Mouse (Mus musculus): ENCODE data around the gene Tbc1d10b.

DNA sequence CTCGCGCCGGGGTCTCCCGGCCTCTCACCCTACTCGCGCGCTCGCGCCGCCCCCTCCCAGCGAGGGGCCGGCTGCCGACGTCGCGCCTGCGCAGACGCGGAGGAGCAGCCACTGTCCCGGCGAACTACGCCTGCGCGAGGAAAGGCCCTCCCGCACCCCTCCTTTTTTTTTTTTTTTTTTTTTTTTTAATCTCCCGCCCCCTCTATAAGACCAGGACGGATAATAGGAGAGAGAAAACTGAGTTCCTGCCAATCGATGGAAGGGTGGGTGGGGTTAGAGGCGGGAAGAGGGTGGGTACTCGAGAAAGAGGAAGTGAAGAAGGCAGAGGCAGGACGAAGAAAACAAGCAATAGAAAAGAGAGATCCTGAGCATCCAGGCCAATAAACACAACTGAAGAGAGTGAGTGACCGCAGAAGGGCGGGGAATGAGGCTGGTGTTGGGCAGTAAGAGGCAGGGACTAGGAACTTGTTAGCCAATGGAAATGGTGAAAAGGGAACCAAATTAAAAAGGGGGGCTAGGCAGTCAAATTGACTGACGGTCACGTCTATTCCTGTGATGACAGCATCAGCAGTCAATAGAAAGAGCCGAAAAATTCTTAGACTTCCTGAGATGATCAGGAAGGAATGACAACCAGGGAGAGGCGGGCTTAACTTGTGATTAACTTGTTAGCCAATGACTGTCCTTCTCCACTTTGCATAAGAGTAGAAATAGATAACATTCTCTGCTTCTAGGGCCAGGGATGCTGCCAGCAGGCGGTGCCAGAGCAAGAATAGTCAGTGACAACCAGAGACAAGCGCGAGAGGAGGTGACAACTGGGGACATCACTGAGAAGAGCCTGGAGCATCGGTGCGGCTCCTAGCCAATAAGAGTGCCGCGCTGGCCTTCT, 528 bp upstream of the Tbc1d10b start, which contains the start of gene Mylpf:
- TF ChIP-seq GATA1 (IDR thresholded peaks at IDR 0.05; ENCODE audit: borderline replicate concordance, low read length) (peak; percentile 80; the same call in 1 of the 3 replicates), FLI1 (IDR thresholded peaks at IDR 0.05; ENCODE audit: low read length) (no peak; the same call in 1 of the 2 replicates)

Data from megakaryocyte, embryonic 14.5 days (primary cell).